Mouse (Mus musculus) liver, embryonic 13.5 days (tissue): ENCODE results near the gene Limch1. TPM values are rescaled to one million over a fixed set of nuclear protein-coding genes. Genes with fewer than 3 reads are reported as not detected.

Experiments used
- ATAC-seq: fragments of 200-750 bp; cut with Nextera tagmentation; 2 replicates; pipeline ENCODE4 v1.8.0; 2017; ENCODE audit warnings: low read depth, mild to moderate bottlenecking, moderate number of reproducible peaks, moderate library complexity
- DNase-seq: peaks from one replicate; pipeline ENCODE4 v3.0.0; 2022
- H3K27ac ChIP-seq: fragments of 300-500 bp; sonication (generic); 2 replicates; pipeline ENCODE4 v1.5.1; 2015; ENCODE audit warnings: moderate library complexity, mild to moderate bottlenecking, inconsistent platforms
- H3K27me3 ChIP-seq: fragments of 300-500 bp; sonication (generic); 2 replicates; pipeline ENCODE4 v1.6.1; 2015; ENCODE audit warnings: mild to moderate bottlenecking, inconsistent platforms
- H3K36me3 ChIP-seq: fragments of 300-500 bp; sonication (generic); 2 replicates; pipeline ENCODE4 v1.6.1; 2015; ENCODE audit warnings: mild to moderate bottlenecking, inconsistent platforms
- H3K4me1 ChIP-seq: fragments of 300-500 bp; sonication (generic); replicated peaks from 2 replicates; pipeline ENCODE4 v1.6.1; 2015; ENCODE audit warnings: inconsistent platforms
- H3K4me2 ChIP-seq: fragments of 300-500 bp; sonication (generic); 2 replicates; pipeline ENCODE4 v1.6.1; 2015; ENCODE audit warnings: inconsistent platforms, mild to moderate bottlenecking, moderate library complexity
- H3K4me3 ChIP-seq: fragments of 300-500 bp; sonication (generic); replicated peaks from 2 replicates; pipeline ENCODE4 v1.5.1; 2015; ENCODE audit warnings: mild to moderate bottlenecking, inconsistent platforms
- H3K9ac ChIP-seq: fragments of 300-500 bp; sonication (generic); 2 replicates; pipeline ENCODE4 v1.6.1; 2015; ENCODE audit warnings: mild to moderate bottlenecking, inconsistent platforms
- H3K9me3 ChIP-seq: fragments of 300-500 bp; sonication (generic); replicated peaks from 2 replicates; pipeline ENCODE4 v1.6.1; 2016; ENCODE audit warnings: inconsistent platforms
- WGBS: fragments of 180-500 bp; shearing (Covaris S2); methylation state at CpG from one replicate; pipeline ENCODE4 v1.1.7; 2015; ENCODE audit not compliant: insufficient replicate concordance; 5-methylcytosine and 5-hydroxymethylcytosine counted together
- polyA plus RNA-seq: library from polyadenylated mRNA; unstranded; fragments of >200 nt; fragmentation: Nextera tagmentation; extraction: Ambion mirVana; gene quantifications from 2 replicates; pipeline ENCODE4 v1.2.1, GENCODE M21; 2015

Limch1 gene
- polyA plus RNA-seq, 1 experiment from 2014 or later: 2.3 TPM

GRCm38 (mm10) chr5:66841971-66842370 is 96.3 kb downstream of the Limch1 start:
- H3K4me2 ChIP-seq: no peak overlapping the region
- 70% methylated on average over 2 of the region's 2 CpGs for WGBS
- DNase-seq (no peak), ATAC-seq (no peak)
- no peaks in the 10 kb centered on the region for H3K9me3 ChIP-seq
- no peaks in the 10 kb centered on the region for H3K27me3 ChIP-seq
- no peak overlapping the region for H3K27ac ChIP-seq
- no peak overlapping the region for H3K9ac ChIP-seq
- no peaks in the 10 kb centered on the region for H3K4me1 ChIP-seq
- no peaks in the 10 kb centered on the region for H3K36me3 ChIP-seq
- no peak overlapping the region for H3K4me3 ChIP-seq

GRCm38 (mm10) chr5:66842776-66843175 is 97.1 kb downstream of the Limch1 start:
- ATAC-seq (no peak), DNase-seq (no peak)
- Histone ChIP-seq H3K4me1 (no peaks in the 10 kb centered on the region), H3K27me3 (no peaks in the 10 kb centered on the region), H3K9me3 (no peaks in the 10 kb centered on the region), H3K9ac (no peak overlapping the region), H3K36me3 (no peaks in the 10 kb centered on the region), H3K4me2 (no peak overlapping the region), H3K4me3 (no peak overlapping the region), H3K27ac (no peak overlapping the region)
- 74% methylated on average over 5 of the region's 5 CpGs for WGBS

- 45% methylated on average over 7 of the region's 7 CpGs for WGBS
- no peak for ATAC-seq
- no peak overlapping the region for H3K9ac ChIP-seq
- no peak overlapping the region for H3K4me2 ChIP-seq
- H3K36me3 ChIP-seq: no peaks in the 10 kb centered on the region
- no peaks in the 10 kb centered on the region for H3K9me3 ChIP-seq
- no peak for DNase-seq
- no peaks in the 10 kb centered on the region for H3K27me3 ChIP-seq
- H3K4me1 ChIP-seq: no peaks in the 10 kb centered on the region
- no peak overlapping the region for H3K27ac ChIP-seq
- no peak overlapping the region for H3K4me3 ChIP-seq
Measured at GRCm38 (mm10) chr5:66848136-66848535, 102.5 kb downstream of the Limch1 start.

- DNase-seq (no peak), ATAC-seq (no peak)
- no peaks in the 10 kb centered on the region for H3K9me3 ChIP-seq
- no peaks in the 10 kb centered on the region for H3K36me3 ChIP-seq
- 44% methylated on average over 4 of the region's 4 CpGs for WGBS
- H3K4me2 ChIP-seq: no peak overlapping the region
- H3K4me1 ChIP-seq: no peaks in the 10 kb centered on the region
- H3K27me3 ChIP-seq: no peaks in the 10 kb centered on the region
- no peak overlapping the region for H3K27ac ChIP-seq
- no peak overlapping the region for H3K9ac ChIP-seq
- no peak overlapping the region for H3K4me3 ChIP-seq
Measured at GRCm38 (mm10) chr5:66849148-66849547, 103.5 kb downstream of the Limch1 start.

GRCm38 (mm10) chr5:66850721-66851251 is 105.2 kb downstream of the Limch1 start:
- DNase-seq: no peak
- Histone ChIP-seq H3K4me2 (no peak overlapping the region), H3K9me3 (no peaks in the 10 kb centered on the region), H3K4me1 (no peaks in the 10 kb centered on the region), H3K4me3 (no peak overlapping the region), H3K9ac (no peak overlapping the region), H3K27me3 (no peaks in the 10 kb centered on the region), H3K36me3 (no peaks in the 10 kb centered on the region), H3K27ac (no peak overlapping the region)
- ATAC-seq: no peak
- 68% methylated on average over 11 of the region's 11 CpGs for WGBS

- DNase-seq: no peak
- no peak overlapping the region for H3K27ac ChIP-seq
- H3K36me3 ChIP-seq: no peaks in the 10 kb centered on the region
- ATAC-seq: no peak
- no peak overlapping the region for H3K4me2 ChIP-seq
- WGBS: 56% methylated on average over 5 of the region's 5 CpGs
- H3K4me3 ChIP-seq: no peak overlapping the region
- H3K9me3 ChIP-seq: no peaks in the 10 kb centered on the region
- H3K27me3 ChIP-seq: no peaks in the 10 kb centered on the region
- no peak overlapping the region for H3K9ac ChIP-seq
- no peaks in the 10 kb centered on the region for H3K4me1 ChIP-seq
Measured at GRCm38 (mm10) chr5:66851708-66852107, 106.1 kb downstream of the Limch1 start.

- Histone ChIP-seq H3K4me1 (no peaks in the 10 kb centered on the region), H3K27me3 (no peaks in the 10 kb centered on the region), H3K4me2 (no peak overlapping the region), H3K27ac (no peak overlapping the region), H3K4me3 (no peak overlapping the region), H3K9me3 (no peaks in the 10 kb centered on the region), H3K9ac (no peak overlapping the region), H3K36me3 (no peaks in the 10 kb centered on the region)
- 63% methylated on average over 5 of the region's 5 CpGs for WGBS
- DNase-seq: no peak
- ATAC-seq: no peak
Measured at GRCm38 (mm10) chr5:66854263-66854662, 108.6 kb downstream of the Limch1 start.

GRCm38 (mm10) chr5:66855358-66856107 is 109.9 kb downstream of the Limch1 start:
- Histone ChIP-seq H3K9ac (no peak overlapping the region), H3K9me3 (no peaks in the 10 kb centered on the region), H3K36me3 (no peaks in the 10 kb centered on the region), H3K27ac (no peak overlapping the region), H3K4me1 (no peaks in the 10 kb centered on the region), H3K4me2 (no peak overlapping the region), H3K4me3 (no peak overlapping the region), H3K27me3 (no peaks in the 10 kb centered on the region)
- no peak for ATAC-seq
- 66% methylated on average over 11 of the region's 11 CpGs for WGBS
- DNase-seq: no peak

- Histone ChIP-seq H3K9me3 (no peaks in the 10 kb centered on the region), H3K27me3 (no peaks in the 10 kb centered on the region), H3K4me2 (no peak overlapping the region), H3K4me1 (no peaks in the 10 kb centered on the region), H3K9ac (no peak overlapping the region), H3K27ac (no peak overlapping the region), H3K36me3 (no peaks in the 10 kb centered on the region), H3K4me3 (no peak overlapping the region)
- ATAC-seq (no peak), DNase-seq (no peak)
- WGBS: 54% methylated on average over 3 of the region's 3 CpGs
Measured at GRCm38 (mm10) chr5:66859506-66859905, 113.9 kb downstream of the Limch1 start.

GRCm38 (mm10) chr5:66861232-66862035 is 115.8 kb downstream of the Limch1 start:
- Histone ChIP-seq H3K27ac (no peak overlapping the region), H3K9ac (no peak overlapping the region), H3K36me3 (no peaks in the 10 kb centered on the region), H3K4me1 (no peaks in the 10 kb centered on the region), H3K27me3 (no peaks in the 10 kb centered on the region), H3K4me3 (no peak overlapping the region), H3K9me3 (no peaks in the 10 kb centered on the region), H3K4me2 (no peak overlapping the region)
- 57% methylated on average over 17 of the region's 17 CpGs for WGBS
- ATAC-seq: no peak
- no peak for DNase-seq

- no peaks in the 10 kb centered on the region for H3K27me3 ChIP-seq
- H3K4me2 ChIP-seq: no peak overlapping the region
- H3K9me3 ChIP-seq: no peaks in the 10 kb centered on the region
- H3K4me1 ChIP-seq: no peaks in the 10 kb centered on the region
- no peak for ATAC-seq
- no peak overlapping the region for H3K4me3 ChIP-seq
- no peaks in the 10 kb centered on the region for H3K36me3 ChIP-seq
- DNase-seq: no peak
- H3K9ac ChIP-seq: no peak overlapping the region
- H3K27ac ChIP-seq: no peak overlapping the region
- WGBS: 55% methylated on average over 4 of the region's 4 CpGs
Measured at GRCm38 (mm10) chr5:66862151-66862550, 116.5 kb downstream of the Limch1 start.
